Mouse (Mus musculus) stomach, postnatal 0 days (tissue): ENCODE results near the gene Daam1. TPM values are rescaled to one million over a fixed set of nuclear protein-coding genes. Genes with fewer than 3 reads are reported as not detected.

Experiments
- ATAC-seq: fragments of 200-750 bp; cut with Nextera tagmentation; 2 replicates; pipeline ENCODE4 v1.8.0; 2017; ENCODE audit not compliant: low FRiP score, low TSS enrichment
- DNase-seq: peaks from one replicate; pipeline ENCODE4 v3.0.0-alpha.2; 2016; ENCODE audit warnings: low spot score
- H3K27ac ChIP-seq: fragments of 300-500 bp; sonication (generic); replicated peaks from 2 replicates; pipeline ENCODE4 v1.5.1; 2014; ENCODE audit warnings: mild to moderate bottlenecking, control low read depth
- H3K27me3 ChIP-seq: fragments of 300-500 bp; sonication (generic); 2 replicates; pipeline ENCODE4 v1.6.1; 2014; ENCODE audit warnings: low read length; ENCODE audit not compliant: control insufficient read depth, insufficient read depth
- H3K36me3 ChIP-seq: fragments of 300-500 bp; sonication (generic); 2 replicates; pipeline ENCODE4 v1.6.1; 2014; ENCODE audit warnings: low read length, mixed read lengths; ENCODE audit not compliant: control insufficient read depth, insufficient read depth
- H3K4me1 ChIP-seq: fragments of 300-500 bp; sonication (generic); replicated peaks from 2 replicates; pipeline ENCODE4 v1.6.1; 2014; ENCODE audit warnings: antibody characterized with exemption; ENCODE audit not compliant: control insufficient read depth, insufficient read depth
- H3K4me2 ChIP-seq: fragments of 300-500 bp; sonication (generic); replicated peaks from 2 replicates; pipeline ENCODE4 v1.6.1; 2014; ENCODE audit warnings: low read depth, mild to moderate bottlenecking, control low read depth, moderate library complexity
- H3K4me3 ChIP-seq: fragments of 300-500 bp; sonication (generic); 2 replicates; pipeline ENCODE4 v1.5.1; 2014; ENCODE audit warnings: low read depth, low read length, control low read depth
- H3K9ac ChIP-seq: fragments of 300-500 bp; sonication (generic); 2 replicates; pipeline ENCODE4 v1.6.1; 2014; ENCODE audit warnings: mild to moderate bottlenecking, low read length, control low read depth, mixed read lengths
- H3K9me3 ChIP-seq: fragments of 300-500 bp; sonication (generic); 2 replicates; pipeline ENCODE4 v1.6.1; 2016; ENCODE audit warnings: low read length; ENCODE audit not compliant: control insufficient read depth
- CTCF ChIP-seq: IDR thresholded peaks from 2 replicates; pipeline ENCODE4 v1.5.1; 2016; ENCODE audit warnings: antibody characterized with exemption, low read depth, mild to moderate bottlenecking, moderate library complexity
- EP300 ChIP-seq: optimal IDR thresholded peaks from 2 replicates; pipeline ENCODE3; 2016; ENCODE audit warnings: antibody characterized with exemption
- WGBS: fragments of 180-500 bp; shearing (Covaris S2); extraction: QIAGEN DNeasy Blood & Tissue Kit; methylation state at CpG from one replicate; pipeline ENCODE4 v1.1.7; 2014; 5-methylcytosine and 5-hydroxymethylcytosine counted together
- polyA plus RNA-seq: library from polyadenylated mRNA; unstranded; fragments of >200 nt; fragmentation: Nextera tagmentation; extraction: Ambion mirVana; gene quantifications from 2 replicates; pipeline ENCODE4 v1.2.1, GENCODE M21; 2015

Gene Daam1
- polyA plus RNA-seq, 1 experiment from 2014 or later, result 6.9 TPM

DNA sequence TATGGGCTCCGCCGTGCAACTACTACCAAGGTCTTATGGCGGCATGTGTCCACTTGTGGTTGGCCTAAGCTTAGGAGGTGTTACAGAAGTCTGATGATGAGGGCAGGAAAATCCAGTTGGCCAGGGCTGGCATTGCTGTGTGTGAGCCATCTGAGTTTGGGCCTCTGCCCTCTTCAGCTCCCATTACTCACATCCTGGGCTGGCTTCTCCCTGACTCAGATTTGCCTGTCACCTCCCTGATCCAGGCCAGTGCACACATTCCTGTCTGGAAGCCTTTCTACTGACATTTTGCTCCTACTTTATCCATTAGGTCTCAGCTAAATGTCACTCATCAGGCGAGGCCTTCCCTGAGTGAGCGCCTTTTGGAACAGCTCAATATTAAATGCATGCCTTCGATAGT is 57.5 kb downstream of the Daam1 start:
- no peaks in the 10 kb centered on the region for H3K9me3 ChIP-seq
- H3K36me3 ChIP-seq, result no peaks in the 10 kb centered on the region
- peak; percentile 43 for ATAC-seq
- H3K4me3 ChIP-seq, result no peak overlapping the region
- WGBS, result 80% methylated on average over 6 of the region's 6 CpGs
- H3K9ac ChIP-seq, result no peak overlapping the region
- no peaks in the 10 kb centered on the region for H3K27me3 ChIP-seq
- H3K27ac ChIP-seq, result peak overlapping the region; percentile 82; the same call in 1 of the 2 replicates
- H3K4me2 ChIP-seq, result no peak overlapping the region
- TF ChIP-seq CTCF, result no peak
- TF ChIP-seq EP300, result no peak
- DNase-seq, result peak; percentile 23
- H3K4me1 ChIP-seq, result peaks cover 12% of the 10 kb centered on the region

DNA sequence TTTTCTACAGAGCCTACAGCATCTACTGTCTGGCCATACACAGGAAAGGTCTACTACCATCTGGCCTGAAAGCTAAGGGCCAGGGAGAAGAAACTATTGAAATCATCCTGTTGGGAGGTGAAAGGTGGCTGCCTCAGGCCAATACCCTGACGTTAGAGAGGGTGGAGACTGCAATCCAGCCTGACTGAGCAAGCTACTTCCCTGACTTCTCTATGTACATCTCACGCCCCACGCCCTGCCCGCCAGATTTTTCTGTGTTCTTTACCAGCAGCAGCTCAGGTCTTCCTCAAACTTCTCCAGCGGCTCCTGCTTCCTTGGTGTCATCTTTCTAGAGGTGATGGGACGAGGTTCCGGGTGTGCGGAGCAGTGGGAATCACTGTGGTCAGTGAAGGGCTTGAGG is 58.4 kb downstream of the Daam1 start:
- peaks cover 12% of the 10 kb centered on the region for H3K4me1 ChIP-seq
- ATAC-seq (peak; percentile 77), DNase-seq (peak; percentile 63)
- no peak overlapping the region for H3K9ac ChIP-seq
- whole genome bisulfite sequencing, result 66% methylated on average over 8 of the region's 8 CpGs
- H3K4me3 ChIP-seq, result no peak overlapping the region
- no peaks in the 10 kb centered on the region for H3K9me3 ChIP-seq
- TF ChIP-seq EP300 (no peak), CTCF (no peak)
- H3K27me3 ChIP-seq, result no peaks in the 10 kb centered on the region
- no peak overlapping the region for H3K4me2 ChIP-seq
- no peaks in the 10 kb centered on the region for H3K36me3 ChIP-seq
- peak overlapping the region; percentile 82 for H3K27ac ChIP-seq

DNA sequence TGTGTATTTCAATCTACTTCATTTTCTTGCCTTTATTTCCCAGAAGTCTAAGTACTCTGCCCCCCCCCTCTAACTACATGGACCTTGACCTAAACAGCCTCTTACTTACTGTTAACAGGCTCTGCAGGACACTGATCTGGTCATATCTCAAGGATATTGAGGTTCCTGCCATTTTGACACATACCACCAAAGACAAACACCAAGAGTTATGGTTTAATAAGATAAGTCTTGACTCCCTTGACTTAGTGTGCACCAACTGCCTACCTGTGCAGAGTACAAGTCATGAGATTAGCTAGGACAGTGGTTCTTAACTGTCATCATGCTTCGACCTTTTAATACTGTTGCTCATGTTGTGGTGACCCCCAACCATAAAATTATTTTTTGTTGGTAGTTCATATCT is 59.4 kb downstream of the Daam1 start:
- ATAC-seq, result no peak
- H3K27me3 ChIP-seq, result no peaks in the 10 kb centered on the region
- H3K9me3 ChIP-seq, result no peaks in the 10 kb centered on the region
- no peak overlapping the region for H3K4me2 ChIP-seq
- H3K4me1 ChIP-seq, result peaks cover 12% of the 10 kb centered on the region; the same call in 1 of the 2 replicates
- DNase-seq, result no peak
- H3K9ac ChIP-seq, result no peak overlapping the region
- H3K36me3 ChIP-seq, result no peaks in the 10 kb centered on the region
- H3K27ac ChIP-seq, result 0 out of 2 replicates have a peak overlapping the region, but pooled peaks have one; percentile 69
- H3K4me3 ChIP-seq, result no peak overlapping the region
- TF ChIP-seq CTCF (no peak), EP300 (no peak)
- 100% methylated on average over 1 of the region's 1 CpGs for WGBS

GRCm38 (mm10) chr12:71891729-71892355 is 61.0 kb downstream of the Daam1 start:
- Histone ChIP-seq H3K36me3 (no peaks in the 10 kb centered on the region), H3K27ac (0 out of 2 replicates have a peak overlapping the region, but pooled peaks have one; percentile 8), H3K9me3 (no peaks in the 10 kb centered on the region), H3K4me3 (no peak overlapping the region), H3K27me3 (no peaks in the 10 kb centered on the region), H3K4me1 (peaks cover 3% of the 10 kb centered on the region; the same call in 1 of the 2 replicates), H3K4me2 (no peak overlapping the region), H3K9ac (no peak overlapping the region)
- WGBS, result 49% methylated on average over 7 of the region's 7 CpGs
- no peak for TF ChIP-seq EP300
- no peak for TF ChIP-seq CTCF
- DNase-seq (no peak), ATAC-seq (no peak)

GRCm38 (mm10) chr12:71892996-71893605 is 62.2 kb downstream of the Daam1 start:
- H3K9ac ChIP-seq, result no peak overlapping the region
- no peak overlapping the region for H3K4me3 ChIP-seq
- ATAC-seq (no peak), DNase-seq (no peak)
- 72% methylated on average over 9 of the region's 9 CpGs for WGBS
- TF ChIP-seq EP300, result no peak
- no peak for TF ChIP-seq CTCF
- no peaks in the 10 kb centered on the region for H3K9me3 ChIP-seq
- no peaks in the 10 kb centered on the region; the same call in 1 of the 2 replicates for H3K4me1 ChIP-seq
- H3K36me3 ChIP-seq, result no peaks in the 10 kb centered on the region
- no peaks in the 10 kb centered on the region for H3K27me3 ChIP-seq
- no peak overlapping the region for H3K4me2 ChIP-seq
- H3K27ac ChIP-seq, result no peak overlapping the region

GRCm38 (mm10) chr12:71898231-71898630 is 67.4 kb downstream of the Daam1 start:
- Histone ChIP-seq H3K27me3 (no peaks in the 10 kb centered on the region), H3K4me1 (no peaks in the 10 kb centered on the region), H3K9ac (no peak overlapping the region), H3K4me2 (no peak overlapping the region), H3K36me3 (peaks cover 6% of the 10 kb centered on the region), H3K9me3 (no peaks in the 10 kb centered on the region), H3K4me3 (no peak overlapping the region), H3K27ac (no peak overlapping the region)
- no peak for ATAC-seq
- WGBS, result 82% methylated on average over 5 of the region's 5 CpGs
- TF ChIP-seq EP300 (no peak), CTCF (no peak)
- DNase-seq, result no peak
